Mouse (Mus musculus): ENCODE results near the gene Kcnmb3.
"Not testable (repeated sequence)": the region's sequence is repeated elsewhere in the genome, so short reads cannot be mapped to it uniquely, and the experiment has no call there.

The Kcnmb3 gene

GRCm38 (mm10) chr3:32434016-32434415 lies 58.0 kb downstream of the Kcnmb3 start:
- DNase-seq (ENCODE audit: low read depth), result no peak

- no peak for DNase-seq (ENCODE audit: low read depth)
Observed at GRCm38 (mm10) chr3:32430394-32430793, 61.6 kb downstream of the Kcnmb3 start.

- not testable (repeated sequence) for DNase-seq (ENCODE audit: low read depth)
Observed at GRCm38 (mm10) chr3:32429351-32429750, 62.7 kb downstream of the Kcnmb3 start.

- no peak for DNase-seq (ENCODE audit: low read depth)
Observed at GRCm38 (mm10) chr3:32428921-32429320, 63.1 kb downstream of the Kcnmb3 start.

- DNase-seq (ENCODE audit: low read depth), result no peak
Observed at GRCm38 (mm10) chr3:32428361-32428760, 63.7 kb downstream of the Kcnmb3 start.

- no peak for DNase-seq (ENCODE audit: low read depth)
Observed at GRCm38 (mm10) chr3:32427695-32428094, 64.3 kb downstream of the Kcnmb3 start.

Measured in c-Kit-positive CD71-negative TER-119-negative erythroid progenitor cells, embryonic 14.5 days (primary cell).